Mouse (Mus musculus) embryonic fibroblast, embryonic 13.5 days (primary cell): ENCODE measurements around the gene Hist1h2ak.

Experiments used
- CTCF ChIP-seq: IDR thresholded peaks from 2 replicates; pipeline ENCODE4 v1.5.1; 2011; ENCODE audit warnings: mild to moderate bottlenecking, control low read depth, low read length, moderate library complexity, borderline replicate concordance; ENCODE audit not compliant: insufficient read depth
- POLR2A ChIP-seq: IDR thresholded peaks from 2 replicates; pipeline ENCODE4 v1.6.1; 2011; ENCODE audit warnings: low read depth, mild to moderate bottlenecking, control low read depth, low read length, moderate library complexity

DNA sequence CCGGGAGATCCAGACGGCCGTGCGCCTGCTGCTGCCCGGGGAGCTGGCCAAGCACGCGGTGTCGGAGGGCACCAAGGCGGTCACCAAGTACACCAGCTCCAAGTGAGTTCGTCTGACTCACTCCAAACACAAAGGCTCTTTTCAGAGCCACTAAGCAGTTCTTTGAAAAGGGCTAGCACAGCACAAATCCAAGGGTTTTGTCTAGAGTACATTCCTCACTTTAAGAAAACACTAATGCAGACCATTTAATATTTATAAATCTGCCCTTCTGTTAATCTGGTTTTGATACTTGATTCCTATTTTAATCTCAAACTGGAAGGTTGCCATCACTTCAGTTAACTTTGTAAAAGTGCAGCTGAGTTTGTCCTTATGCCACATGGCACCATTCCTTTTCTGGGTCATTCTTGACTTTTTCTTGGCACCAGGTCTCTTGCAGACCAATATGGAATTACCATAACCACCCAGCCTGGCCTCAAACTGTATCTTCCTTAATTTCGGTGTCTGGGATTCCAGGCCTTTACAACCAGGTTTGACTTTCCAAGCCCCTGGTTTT, 31.2 kb downstream of the Hist1h2ak start:
- TF ChIP-seq CTCF (no peak), POLR2A (peak; percentile 54; the same call in 1 of the 2 replicates)
